Mouse (Mus musculus) stomach, embryonic 15.5 days (tissue): Measurements from ENCODE around the gene Mul1. TPM values are rescaled to one million over a fixed set of nuclear protein-coding genes. Genes with fewer than 3 reads are reported as not detected.

Source experiments
- ATAC-seq: fragments of 200-750 bp; cut with Nextera tagmentation; 2 replicates; pipeline ENCODE4 v1.8.0; 2017; ENCODE audit warnings: low read depth, moderate number of reproducible peaks, moderate TSS enrichment; ENCODE audit not compliant: insufficient read depth, low FRiP score
- H3K27ac ChIP-seq: fragments of 300-500 bp; sonication (generic); 2 replicates; pipeline ENCODE4 v1.5.1; 2015; ENCODE audit warnings: mild to moderate bottlenecking, inconsistent platforms
- H3K27me3 ChIP-seq: fragments of 300-500 bp; sonication (generic); replicated peaks from 2 replicates; pipeline ENCODE4 v1.6.1; 2015; ENCODE audit warnings: inconsistent platforms
- H3K36me3 ChIP-seq: fragments of 300-500 bp; sonication (generic); 2 replicates; pipeline ENCODE4 v1.6.1; 2015; ENCODE audit warnings: inconsistent platforms
- H3K4me1 ChIP-seq: fragments of 300-500 bp; sonication (generic); 2 replicates; pipeline ENCODE4 v1.6.1; 2015; ENCODE audit warnings: inconsistent platforms
- H3K4me2 ChIP-seq: fragments of 300-500 bp; sonication (generic); 2 replicates; pipeline ENCODE4 v1.6.1; 2015; ENCODE audit warnings: mild to moderate bottlenecking, inconsistent platforms
- H3K4me3 ChIP-seq: fragments of 300-500 bp; sonication (generic); replicated peaks from 2 replicates; pipeline ENCODE4 v1.5.1; 2015; ENCODE audit warnings: inconsistent platforms
- H3K9ac ChIP-seq: fragments of 300-500 bp; sonication (generic); 2 replicates; pipeline ENCODE4 v1.6.1; 2015; ENCODE audit warnings: inconsistent platforms
- H3K9me3 ChIP-seq: fragments of 300-500 bp; sonication (generic); 2 replicates; pipeline ENCODE4 v1.6.1; 2016; ENCODE audit warnings: inconsistent platforms
- WGBS: fragments of 180-500 bp; shearing (Covaris S2); methylation state at CpG from one replicate; pipeline ENCODE4 v1.1.7; 2015; 5-methylcytosine and 5-hydroxymethylcytosine counted together
- polyA plus RNA-seq: library from polyadenylated mRNA; unstranded; fragments of >200 nt; fragmentation: Nextera tagmentation; extraction: Ambion mirVana; gene quantifications from 2 replicates; pipeline ENCODE4 v1.2.1, GENCODE M21; 2015

Mul1 gene
- polyA plus RNA-seq, 1 experiment from 2014 or later = 15.7 TPM

DNA sequence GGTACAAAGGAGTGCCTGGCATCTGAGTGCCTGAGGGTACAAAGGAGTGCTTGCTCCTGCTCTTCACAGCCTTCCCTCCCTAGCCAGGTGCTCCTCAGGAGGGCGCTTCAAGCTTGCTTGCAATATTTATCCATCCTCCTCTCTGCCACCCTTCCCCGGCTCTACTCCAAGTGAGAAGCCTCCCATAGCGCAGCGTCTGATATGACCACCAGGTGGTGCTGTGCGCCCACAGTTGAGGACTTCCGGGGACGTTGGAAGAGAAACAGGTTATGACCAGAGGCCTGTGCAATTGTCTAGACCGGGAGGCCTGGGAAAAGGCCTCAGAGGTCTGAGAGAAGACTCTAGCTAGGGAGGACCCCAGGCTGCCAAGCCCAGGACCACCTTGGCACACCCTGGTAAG, 12.9 kb downstream of the Mul1 start:
- H3K36me3 ChIP-seq = no peaks in the 10 kb centered on the region
- ATAC-seq = peak; percentile 61; the same call in 1 of the 2 replicates
- H3K4me3 ChIP-seq = no peak overlapping the region
- no peak overlapping the region for H3K4me2 ChIP-seq
- no peaks in the 10 kb centered on the region for H3K27me3 ChIP-seq
- no peaks in the 10 kb centered on the region for H3K4me1 ChIP-seq
- WGBS = 1% methylated on average over 8 of the region's 8 CpGs
- no peak overlapping the region for H3K9ac ChIP-seq
- no peak overlapping the region for H3K27ac ChIP-seq
- no peaks in the 10 kb centered on the region for H3K9me3 ChIP-seq

DNA sequence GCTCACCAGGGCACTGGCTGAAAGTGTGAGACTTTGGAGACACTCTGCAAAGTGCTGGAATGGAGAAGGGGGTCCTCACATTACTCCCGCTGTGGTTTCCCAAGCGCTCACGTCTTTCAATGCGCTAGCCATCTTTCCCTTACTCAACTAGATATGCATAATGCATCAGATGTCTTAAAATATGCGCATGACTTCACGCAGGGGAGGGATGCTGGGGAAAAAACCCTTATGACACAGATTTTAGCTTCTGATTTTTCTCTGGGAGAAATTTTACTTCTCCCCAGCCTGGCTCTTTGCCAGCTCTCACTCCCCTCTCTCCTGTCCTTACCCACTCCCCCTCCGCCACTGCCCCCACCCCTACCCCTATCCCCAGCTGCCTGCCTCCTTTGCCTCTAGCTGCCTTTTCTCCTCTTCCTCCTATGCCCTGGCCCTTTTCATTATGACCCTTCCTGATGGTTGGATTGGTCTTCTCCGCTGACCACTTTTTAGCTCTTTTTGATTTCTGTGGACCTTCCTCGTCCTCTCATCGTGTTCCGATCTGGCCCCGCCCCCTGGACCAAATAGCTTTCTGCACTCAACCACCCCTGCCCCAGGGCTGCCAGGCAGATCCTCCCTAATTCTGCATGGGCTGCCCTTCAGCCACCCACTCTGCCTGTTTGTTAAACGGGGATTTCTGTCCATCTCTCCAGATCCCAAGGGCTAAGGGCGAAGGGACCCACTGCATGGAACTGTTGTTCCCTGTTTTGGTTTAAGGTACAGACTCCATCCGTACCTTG, 13.5 kb downstream of the Mul1 start:
- no peak for ATAC-seq
- Histone ChIP-seq H3K4me3 (no peak overlapping the region), H3K4me1 (no peaks in the 10 kb centered on the region), H3K9ac (no peak overlapping the region), H3K9me3 (no peaks in the 10 kb centered on the region), H3K27ac (no peak overlapping the region), H3K4me2 (no peak overlapping the region), H3K36me3 (no peaks in the 10 kb centered on the region), H3K27me3 (no peaks in the 10 kb centered on the region)
- 47% methylated on average over 15 of the region's 15 CpGs for WGBS

DNA sequence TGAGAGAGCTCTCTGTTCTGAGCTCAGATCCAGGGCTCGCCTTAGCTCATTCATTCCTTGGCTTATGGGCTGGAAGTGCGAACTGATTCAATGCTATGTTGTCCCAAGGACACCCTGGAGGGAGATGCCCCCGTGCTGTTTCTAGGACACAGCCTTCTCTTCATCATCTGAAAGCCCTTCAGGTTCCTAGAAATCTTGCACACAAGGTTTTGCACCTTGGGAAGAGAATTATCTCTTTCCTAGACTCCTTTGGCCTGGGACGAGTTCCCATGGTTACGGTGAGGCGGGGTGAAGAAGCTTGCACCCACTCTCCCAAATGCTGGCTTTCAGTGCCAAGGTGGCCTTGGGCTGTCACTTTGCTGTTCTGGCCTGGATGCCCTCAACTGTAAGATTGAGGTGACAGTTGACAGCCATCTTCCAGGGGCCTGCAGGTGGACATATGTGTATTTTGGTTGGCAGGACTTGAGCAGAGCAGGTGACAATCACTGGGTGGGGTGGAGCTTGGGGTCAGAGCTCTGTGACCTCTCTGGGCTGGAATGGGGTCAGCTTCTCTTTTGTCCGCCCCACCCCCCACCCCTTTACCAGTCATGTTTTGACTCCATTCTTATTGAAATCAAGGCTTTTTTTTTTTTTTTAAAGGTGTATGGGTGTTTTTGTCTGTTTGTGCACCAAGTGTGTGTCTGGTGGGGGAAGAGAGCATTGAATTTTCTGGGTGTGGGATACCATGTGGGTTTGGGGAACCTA, 14.6 kb downstream of the Mul1 start:
- no peak overlapping the region for H3K4me2 ChIP-seq
- H3K9me3 ChIP-seq = no peaks in the 10 kb centered on the region
- no peak for ATAC-seq
- WGBS = 68% methylated on average over 7 of the region's 7 CpGs
- no peaks in the 10 kb centered on the region for H3K36me3 ChIP-seq
- H3K27ac ChIP-seq = no peak overlapping the region
- H3K9ac ChIP-seq = no peak overlapping the region
- H3K4me1 ChIP-seq = peaks cover 9% of the 10 kb centered on the region
- H3K27me3 ChIP-seq = no peaks in the 10 kb centered on the region
- no peak overlapping the region for H3K4me3 ChIP-seq

DNA sequence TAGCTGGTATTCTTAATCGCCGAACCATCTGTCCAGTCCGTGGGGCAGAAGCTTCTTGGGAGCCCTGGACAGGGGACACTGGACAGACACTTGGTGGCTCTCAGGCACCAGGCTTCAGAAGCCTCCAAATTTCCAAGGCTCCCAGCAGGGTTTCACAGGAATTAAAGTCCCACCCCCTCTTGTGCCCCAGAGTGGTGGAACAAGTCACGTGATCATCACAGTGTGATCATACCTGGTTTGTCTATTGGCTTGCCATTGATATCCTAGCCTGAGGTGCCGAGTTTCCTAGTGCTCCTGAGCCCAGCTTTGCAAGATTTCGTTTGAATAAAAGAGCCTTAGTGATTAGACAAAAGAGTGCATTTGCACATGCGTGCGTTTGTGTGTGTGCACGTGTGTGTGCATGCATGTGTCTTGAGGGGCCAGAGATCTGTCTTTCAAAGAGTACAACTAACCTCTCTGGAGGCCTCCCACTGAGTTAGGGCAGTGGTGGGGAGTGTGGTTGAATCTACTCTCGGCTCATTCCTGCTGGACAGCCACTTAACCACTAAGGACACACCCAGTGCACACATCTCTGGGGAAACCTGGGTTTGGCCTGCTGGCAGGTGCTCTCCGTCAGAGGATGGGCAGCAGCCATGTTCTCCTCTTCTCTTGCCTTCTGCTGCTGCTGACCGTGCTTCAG, 15.3 kb downstream of the Mul1 start:
- 61% methylated on average over 12 of the region's 12 CpGs for WGBS
- H3K36me3 ChIP-seq = no peaks in the 10 kb centered on the region
- no peak overlapping the region for H3K27ac ChIP-seq
- ATAC-seq = no peak
- H3K9me3 ChIP-seq = no peaks in the 10 kb centered on the region
- H3K4me3 ChIP-seq = no peak overlapping the region
- H3K9ac ChIP-seq = no peak overlapping the region
- H3K4me2 ChIP-seq = no peak overlapping the region
- peaks cover 9% of the 10 kb centered on the region for H3K4me1 ChIP-seq
- H3K27me3 ChIP-seq = no peaks in the 10 kb centered on the region

DNA sequence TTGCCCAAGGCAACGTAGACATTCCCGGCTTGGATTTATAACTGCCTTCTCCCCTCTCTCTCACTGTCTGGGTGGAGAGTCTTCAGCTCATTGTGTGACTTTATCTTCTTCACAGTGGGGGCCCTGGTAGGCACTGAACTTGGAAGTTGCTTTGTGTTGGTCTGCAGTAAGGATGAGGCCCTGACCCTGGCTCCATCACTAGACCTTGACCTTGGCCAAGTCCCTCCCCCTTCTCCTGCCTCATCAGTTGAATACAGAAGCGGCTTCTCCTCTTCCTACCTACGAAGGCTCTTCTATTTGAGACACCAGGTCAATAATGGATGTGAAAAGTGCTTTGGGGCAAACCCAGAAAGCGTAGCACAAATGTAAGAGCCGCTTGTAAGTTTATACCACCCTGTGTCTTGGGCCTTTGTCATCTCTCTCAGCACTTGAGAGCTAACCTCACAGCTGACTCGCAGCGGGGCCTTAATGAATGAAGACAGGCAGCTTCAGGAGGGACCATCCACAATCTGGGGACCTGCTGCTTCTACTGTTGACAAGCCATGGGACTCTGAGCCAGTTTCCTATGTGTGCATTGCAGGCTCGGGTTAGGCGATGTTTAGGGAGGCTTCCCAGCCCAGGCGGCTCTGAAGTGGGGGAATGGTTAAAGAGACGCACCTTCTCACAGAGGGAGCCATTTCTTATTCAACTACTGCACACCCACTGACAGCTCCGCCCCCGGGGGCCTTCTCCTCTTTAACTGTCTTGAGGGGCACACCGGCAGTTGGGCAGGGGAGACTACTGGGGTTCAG, 18.0 kb downstream of the Mul1 start:
- Histone ChIP-seq H3K36me3 (no peaks in the 10 kb centered on the region), H3K4me1 (peaks cover 24% of the 10 kb centered on the region), H3K27me3 (no peaks in the 10 kb centered on the region), H3K9me3 (no peaks in the 10 kb centered on the region), H3K9ac (no peak overlapping the region), H3K4me2 (no peak overlapping the region), H3K27ac (no peak overlapping the region), H3K4me3 (no peak overlapping the region)
- WGBS = 41% methylated on average over 15 of the region's 15 CpGs
- ATAC-seq = no peak

DNA sequence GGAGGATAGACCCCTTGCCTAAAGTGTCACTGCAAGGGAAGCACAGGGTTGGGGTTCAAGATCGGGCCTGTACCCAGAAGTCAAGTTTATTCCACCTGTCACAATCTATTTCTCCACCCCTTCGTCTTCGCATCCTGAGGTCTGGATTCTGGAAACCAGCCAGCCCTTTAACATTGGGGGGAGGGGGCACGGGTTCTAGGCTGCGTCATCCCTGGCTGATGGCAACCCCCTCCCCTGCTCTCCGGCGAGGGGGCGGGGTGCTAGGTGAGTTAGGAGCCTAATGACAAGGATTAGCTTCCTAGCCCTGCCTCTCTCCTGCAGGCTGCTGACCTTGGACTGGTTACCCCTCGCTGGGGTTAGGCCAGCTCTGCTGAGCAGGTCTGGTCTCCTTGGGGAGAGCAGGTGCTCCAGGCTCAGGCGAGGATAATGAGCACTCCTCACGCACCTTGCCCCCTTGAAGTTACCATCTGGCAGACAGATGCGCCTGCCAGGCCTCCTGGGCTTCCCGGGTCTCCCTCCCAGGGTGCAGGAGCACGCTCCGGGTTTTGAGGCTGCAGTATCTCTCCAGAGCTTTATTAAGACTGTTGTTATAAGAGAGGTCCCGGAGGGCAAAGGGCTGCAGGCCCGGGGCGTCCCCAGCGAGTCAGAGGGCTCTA, 18.8 kb downstream of the Mul1 start:
- no peaks in the 10 kb centered on the region for H3K27me3 ChIP-seq
- peak overlapping the region; percentile 87 for H3K4me3 ChIP-seq
- no peaks in the 10 kb centered on the region for H3K9me3 ChIP-seq
- H3K4me1 ChIP-seq = peaks cover 24% of the 10 kb centered on the region
- H3K27ac ChIP-seq = peak overlapping the region; percentile 83; the same call in 1 of the 2 replicates
- H3K9ac ChIP-seq = 0 out of 2 replicates have a peak overlapping the region, but pooled peaks have one; percentile 22
- H3K4me2 ChIP-seq = peak overlapping the region; percentile 90
- peak; percentile 12; the same call in 1 of the 2 replicates for ATAC-seq
- WGBS = 11% methylated on average over 19 of the region's 19 CpGs
- H3K36me3 ChIP-seq = no peaks in the 10 kb centered on the region

DNA sequence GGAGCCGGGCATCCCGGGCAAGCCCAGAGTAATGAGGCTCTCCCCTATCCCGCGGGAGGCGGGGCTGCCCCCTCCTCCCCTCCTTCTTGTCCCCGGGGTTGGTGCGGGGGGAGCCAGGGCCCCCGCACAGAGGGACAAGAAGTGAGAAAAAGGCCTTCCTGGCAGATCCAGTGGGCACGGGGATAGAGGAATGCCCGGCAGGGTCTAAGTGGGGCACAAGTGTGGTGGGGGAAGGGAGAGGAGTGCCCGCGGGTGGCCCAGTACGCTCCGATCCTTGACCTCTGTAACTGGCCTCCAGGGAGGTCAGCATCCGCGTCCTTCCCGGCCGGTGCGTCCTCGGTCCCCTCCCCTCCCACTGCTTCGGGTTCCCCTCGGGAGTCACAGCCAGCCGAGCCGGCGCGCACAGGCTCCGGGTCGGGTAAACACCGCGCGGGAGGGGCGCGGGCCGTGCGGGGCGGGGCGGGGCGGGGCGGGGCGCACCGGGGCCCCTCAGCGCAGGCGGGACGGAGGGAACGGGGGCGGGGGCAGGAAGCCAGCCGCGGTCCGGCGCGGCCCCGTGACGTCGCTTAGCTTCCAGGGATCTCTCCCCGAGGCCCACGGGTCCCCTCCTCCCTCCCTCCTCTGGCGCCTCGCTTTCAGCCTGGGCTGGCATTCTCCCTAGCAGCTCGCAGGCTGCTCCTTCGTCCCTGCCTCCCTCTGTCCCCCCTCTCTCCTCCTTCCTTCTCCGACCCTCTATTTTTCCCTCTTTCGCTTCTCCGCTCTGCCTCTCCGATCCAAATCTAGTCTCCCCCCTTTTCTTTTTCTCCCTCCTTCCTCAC, 19.5 kb downstream of the Mul1 start, which contains the start of gene Camk2n1:
TSS of gene Camk2n1 (plus strand) at position 562 of the 818 bp plus-strand sequence.
- H3K4me2 ChIP-seq = peak within 1 kb of the TSS; percentile 90
- peak; percentile 89 for ATAC-seq
- peaks cover 27% of the 10 kb centered on the region for H3K4me1 ChIP-seq
- H3K9ac ChIP-seq = peak within 1 kb of the TSS; percentile 92
- WGBS = under 1% methylated on average over 51 of the region's 64 CpGs
- H3K36me3 ChIP-seq = no peaks in the 10 kb centered on the region
- H3K27me3 ChIP-seq = no peaks in the 10 kb centered on the region
- peak within 1 kb of the TSS; percentile 87 for H3K4me3 ChIP-seq
- H3K27ac ChIP-seq = peak within 1 kb of the TSS; percentile 83
- no peaks in the 10 kb centered on the region for H3K9me3 ChIP-seq

DNA sequence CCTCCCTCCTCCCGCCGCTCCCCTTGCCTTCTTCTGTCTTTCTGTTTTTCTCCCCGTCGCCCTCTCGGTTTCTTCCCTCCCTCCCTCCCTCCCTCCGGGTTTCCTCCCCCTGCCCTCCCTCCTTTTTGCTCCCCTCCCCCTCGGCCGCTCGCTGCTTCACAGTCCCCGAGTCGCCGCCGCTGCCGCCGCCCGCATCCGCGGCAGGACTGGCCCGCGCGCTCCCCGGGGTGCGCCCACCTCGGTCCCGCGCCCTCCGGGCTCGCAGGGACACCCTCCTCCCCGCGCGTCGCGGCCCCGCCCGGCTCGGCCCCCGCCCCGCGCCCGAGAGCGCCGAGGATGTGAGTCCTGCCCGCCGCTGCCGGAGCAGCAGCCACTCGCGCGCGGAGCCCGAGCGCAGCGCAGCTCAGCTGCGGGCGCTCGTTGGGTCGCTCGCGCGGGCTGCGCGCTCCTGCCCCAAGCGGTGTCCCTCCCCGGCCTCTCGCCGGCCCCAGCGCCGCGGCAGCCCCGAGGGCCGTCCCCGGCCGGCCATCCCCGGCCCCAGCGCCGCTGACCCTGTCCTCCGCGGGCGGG, 20.2 kb downstream of the Mul1 start:
- ATAC-seq = peak; percentile 5; the same call in 1 of the 2 replicates
- Histone ChIP-seq H3K4me2 (peak overlapping the region; percentile 90), H3K36me3 (no peaks in the 10 kb centered on the region), H3K4me3 (peak overlapping the region; percentile 87), H3K9ac (peak overlapping the region; percentile 92), H3K4me1 (peaks cover 29% of the 10 kb centered on the region), H3K27me3 (no peaks in the 10 kb centered on the region), H3K27ac (peak overlapping the region; percentile 83), H3K9me3 (no peaks in the 10 kb centered on the region)
- under 1% methylated on average over 72 of the region's 78 CpGs for WGBS

DNA sequence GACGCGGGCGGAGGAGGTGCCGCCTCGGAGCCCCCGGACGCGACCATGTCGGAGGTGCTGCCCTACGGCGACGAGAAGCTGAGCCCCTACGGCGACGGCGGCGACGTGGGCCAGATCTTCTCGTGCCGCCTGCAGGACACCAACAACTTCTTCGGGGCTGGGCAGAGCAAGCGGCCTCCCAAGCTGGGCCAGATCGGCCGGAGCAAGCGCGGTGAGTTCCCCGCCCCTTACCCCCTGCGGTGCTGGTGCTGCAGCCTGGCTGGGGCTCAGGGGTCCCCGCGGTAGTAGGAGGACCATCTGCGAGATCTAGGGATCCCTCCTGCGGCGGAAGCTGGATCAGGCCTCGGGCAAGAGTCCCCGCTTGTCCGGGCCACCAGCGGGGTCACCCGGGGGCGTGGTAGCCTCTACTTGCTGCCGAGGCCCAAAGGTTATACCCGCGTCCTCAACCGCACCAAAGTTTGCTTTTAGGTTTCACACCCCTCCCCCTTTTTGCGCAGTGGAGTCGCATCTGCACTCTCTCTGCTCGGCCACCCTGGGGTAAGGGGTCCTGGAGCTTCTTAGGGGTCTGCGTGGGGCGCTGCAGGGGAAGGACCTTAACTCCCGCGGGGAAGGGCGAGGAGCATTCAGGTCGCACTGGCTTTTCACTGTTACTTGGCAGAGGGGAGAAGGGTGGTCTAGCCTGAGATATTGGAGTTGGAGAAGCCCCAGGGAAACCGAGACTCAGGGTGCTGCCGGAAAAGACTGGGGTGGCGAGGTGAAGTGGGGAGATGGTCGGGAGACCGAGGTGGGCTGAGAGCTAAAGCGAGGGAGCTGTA, 20.9 kb downstream of the Mul1 start:
- H3K4me2 ChIP-seq = peak overlapping the region; percentile 90
- no peaks in the 10 kb centered on the region for H3K9me3 ChIP-seq
- H3K4me1 ChIP-seq = peaks cover 33% of the 10 kb centered on the region
- under 1% methylated on average over 58 of the region's 58 CpGs for WGBS
- no peaks in the 10 kb centered on the region for H3K27me3 ChIP-seq
- H3K9ac ChIP-seq = peak overlapping the region; percentile 92
- ATAC-seq = no peak
- peak overlapping the region; percentile 87 for H3K4me3 ChIP-seq
- H3K27ac ChIP-seq = peak overlapping the region; percentile 83
- no peaks in the 10 kb centered on the region for H3K36me3 ChIP-seq
